Mouse (Mus musculus): ENCODE measurements around the gene Tmc4.

DNA sequence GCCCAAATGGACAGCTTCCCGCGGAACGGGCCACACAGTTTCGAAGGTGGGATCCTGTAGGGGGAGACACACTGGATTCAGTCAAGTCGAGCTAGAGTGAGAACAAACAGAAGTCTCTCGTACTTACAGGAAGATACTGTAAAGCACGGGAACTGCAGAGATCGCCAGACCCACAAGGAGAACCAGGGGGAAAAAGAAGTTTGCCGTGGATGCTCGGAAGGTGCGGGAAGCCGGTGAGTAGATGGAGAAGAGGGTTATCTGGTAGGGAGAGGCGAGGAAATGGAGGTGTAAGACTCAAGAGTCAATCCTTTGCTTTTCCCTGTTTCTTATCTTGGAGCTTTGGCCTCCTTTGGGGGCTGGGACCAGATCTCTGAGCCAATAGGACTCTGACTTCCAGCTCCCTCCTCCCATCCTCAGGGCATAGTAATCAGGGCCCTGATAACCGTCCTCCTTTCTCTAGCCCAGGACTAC lies 10.4 kb downstream of the Tmc4 start:
- TF ChIP-seq CTCF (IDR thresholded peaks at IDR 0.05; ENCODE audit: control insufficient read depth, insufficient read depth, low read length): no peak
- TF ChIP-seq POLR2A (IDR thresholded peaks at IDR 0.05; ENCODE audit: borderline replicate concordance, control insufficient read depth, low read depth, low read length): no peak

All from bone marrow, adult 2 months (tissue).